Mouse (Mus musculus) myocyte (in vitro differentiated cells): ENCODE data around the gene Cyth2.

Experiments
- CEBPB ChIP-seq: IDR thresholded peaks from 2 replicates; pipeline ENCODE4 v1.6.1; 2011; ENCODE audit warnings: mild to moderate bottlenecking, moderate library complexity; ENCODE audit not compliant: poor library complexity, insufficient read depth, severe bottlenecking
- MAX ChIP-seq: IDR thresholded peaks from one replicate; pipeline ENCODE4 v1.6.1; 2011; ENCODE audit warnings: low read depth, mild to moderate bottlenecking, control low read depth
- MYOG ChIP-seq, 3 experiments: IDR thresholded peaks; one replicate each; pipeline ENCODE4 v1.6.1; 2011; ENCODE audit warnings: control low read depth in 2 of 3, low read depth in 2 of 3, mild to moderate bottlenecking in 2 of 3; ENCODE audit not compliant: insufficient read length in 2 of 3, control insufficient read depth in 1 of 3, insufficient read depth in 1 of 3
- POLR2A ChIP-seq: IDR thresholded peaks from one replicate; pipeline ENCODE4 v1.6.1; 2011; ENCODE audit warnings: low read depth, mild to moderate bottlenecking, control low read depth, moderate library complexity; ENCODE audit not compliant: insufficient read length
- POLR2AphosphoS2 ChIP-seq: IDR thresholded peaks from one replicate; pipeline ENCODE4 v1.6.1; 2011; ENCODE audit warnings: low read depth, control low read depth; ENCODE audit not compliant: insufficient read length
- TCF12 ChIP-seq: IDR thresholded peaks from one replicate; pipeline ENCODE4 v1.6.1; 2011; ENCODE audit warnings: mild to moderate bottlenecking, control low read depth; ENCODE audit not compliant: poor library complexity, insufficient read depth, severe bottlenecking
- USF1 ChIP-seq: IDR thresholded peaks from one replicate; pipeline ENCODE4 v1.6.1; 2011; ENCODE audit warnings: low read depth, mild to moderate bottlenecking, control low read depth, moderate library complexity

GRCm38 (mm10) chr7:45812921-45813320, 1.5 kb downstream of the Cyth2 start:
- no peak for TF ChIP-seq POLR2A
- TF ChIP-seq MYOG (IDR thresholded peaks at IDR 0.05; ENCODE audit: control insufficient read depth in 1 of 3, insufficient read depth in 1 of 3, insufficient read length in 2 of 3, low read depth in 2 of 3): no peak
- no peak for TF ChIP-seq USF1
- no peak for TF ChIP-seq TCF12
- no peak for TF ChIP-seq MAX
- TF ChIP-seq CEBPB: no peak
- no peak for TF ChIP-seq POLR2AphosphoS2
